In the genomic region with DNA sequence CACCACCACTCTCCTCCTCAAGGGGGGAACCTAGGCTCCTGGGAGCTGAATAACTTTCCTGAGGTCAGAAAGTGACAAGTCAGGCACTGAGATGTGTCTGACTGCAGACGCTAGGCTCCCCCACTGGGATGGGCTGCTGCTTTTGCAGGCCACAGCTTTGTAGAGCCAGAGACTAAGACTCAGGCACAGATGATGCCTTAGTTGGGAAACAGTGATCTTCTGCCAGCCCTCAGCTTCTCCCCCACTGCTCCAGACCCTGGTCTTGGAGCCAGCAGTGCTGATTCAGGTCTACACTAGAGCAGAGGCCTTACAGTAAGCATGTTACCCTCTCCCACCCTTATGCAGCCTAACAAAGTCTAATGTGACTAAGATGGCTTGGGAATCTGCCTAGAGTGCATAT, we compare ENCODE assay signal across 27 mouse cellular contexts.
DNase-seq lines count a peak whose midpoint lies in the region; ATAC-seq and TF ChIP-seq lines count a peak whose summit lies in the region.
"Had no signal": no experiment of that assay in that cellular context is flagged by ENCODE, and none has a peak within 500 bp of the region (broad histone marks: within the 10 kb centered on the region; RNA-seq: fewer than 3 reads in every experiment).

No protein-coding gene starts in this region.

- H3K9ac ChIP-seq in limb, embryonic 12.5 days (replicated peaks): no peak overlapping the region
- H3K9ac ChIP-seq in limb, embryonic 13.5 days: no peak overlapping the region
- H3K9ac ChIP-seq in intestine, postnatal 0 days (ENCODE audit: low read depth, low read length): no peak overlapping the region
- H3K9ac ChIP-seq: forebrain, embryonic 13.5 days; heart, embryonic 12.5 days; liver, postnatal 0 days had no signal

- DNase-seq in gastrocnemius, postnatal 14 days: peak; percentile 7
- DNase-seq in gastrocnemius, adult 18-20 months (ENCODE audit: low spot score): no peak
- no peak for DNase-seq in limb, embryonic 10.5 days (ENCODE audit: low spot score)
- DNase-seq in embryonic facial prominence, embryonic 10.5 days (ENCODE audit: low spot score): no peak
- DNase-seq: adrenal gland, adult 8-10 months; cerebellum, adult 2 months; cerebellum, postnatal 36 days; embryo, embryonic 11 days; heart, adult 11 months; heart, postnatal 10 days; kidney, adult 2 months; kidney, postnatal 14 days; liver, postnatal 0 days; retina, postnatal 1 day; right cerebral cortex, postnatal 25 days; spleen, adult 18-20 months had no signal

- no peaks in the 10 kb centered on the region for H3K36me3 ChIP-seq in limb, embryonic 12.5 days
- no peaks in the 10 kb centered on the region for H3K36me3 ChIP-seq in limb, embryonic 10.5 days
- H3K36me3 ChIP-seq in embryonic facial prominence, embryonic 10.5 days (replicated peaks): no peaks in the 10 kb centered on the region
- H3K36me3 ChIP-seq in limb, embryonic 13.5 days: no peaks in the 10 kb centered on the region
- H3K36me3 ChIP-seq in intestine, postnatal 0 days (ENCODE audit: control insufficient read depth, insufficient read depth): no peaks in the 10 kb centered on the region
- H3K36me3 ChIP-seq: heart, embryonic 12.5 days; midbrain, embryonic 10.5 days had no signal

- peaks cover 4% of the 10 kb centered on the region for H3K4me1 ChIP-seq in limb, embryonic 12.5 days (replicated peaks)
- H3K4me1 ChIP-seq in limb, embryonic 10.5 days: peaks cover 8% of the 10 kb centered on the region
- H3K4me1 ChIP-seq in embryonic facial prominence, embryonic 10.5 days: peaks cover 14% of the 10 kb centered on the region
- H3K4me1 ChIP-seq in limb, embryonic 13.5 days: peaks cover 10% of the 10 kb centered on the region
- no peaks in the 10 kb centered on the region for H3K4me1 ChIP-seq in intestine, postnatal 0 days (replicated peaks; ENCODE audit: control insufficient read depth, insufficient read depth, low read length)
- H3K4me1 ChIP-seq: forebrain, embryonic 13.5 days had no signal

- H3K4me2 ChIP-seq in limb, embryonic 12.5 days: no peak overlapping the region
- H3K4me2 ChIP-seq in limb, embryonic 13.5 days (replicated peaks): no peak overlapping the region
- no peak overlapping the region for H3K4me2 ChIP-seq in intestine, postnatal 0 days (replicated peaks; ENCODE audit: low read depth)
- H3K4me2 ChIP-seq: forebrain, embryonic 13.5 days; heart, embryonic 12.5 days; liver, embryonic 11.5 days had no signal

- no peak for ATAC-seq in limb, embryonic 12.5 days (ENCODE audit: insufficient number of reproducible peaks, insufficient read depth, low FRiP score, low TSS enrichment, low read depth)
- ATAC-seq in limb, embryonic 13.5 days (ENCODE audit: low FRiP score, low read depth): no peak
- no peak for ATAC-seq in intestine, postnatal 0 days
- ATAC-seq: forebrain, embryonic 13.5 days; liver, postnatal 0 days; lung, postnatal 0 days; Patski had no signal

- 0 out of 2 replicates have a peak overlapping the region, but pooled peaks have one; percentile 17 for H3K27ac ChIP-seq in limb, embryonic 12.5 days
- H3K27ac ChIP-seq in limb, embryonic 10.5 days: no peak overlapping the region; the same call in 1 of the 2 replicates
- peak overlapping the region; percentile 44; the same call in 1 of the 2 replicates for H3K27ac ChIP-seq in embryonic facial prominence, embryonic 10.5 days (replicated peaks)
- H3K27ac ChIP-seq in limb, embryonic 13.5 days: peak overlapping the region; percentile 28; the same call in 1 of the 2 replicates
- no peak overlapping the region for H3K27ac ChIP-seq in intestine, postnatal 0 days (ENCODE audit: low read depth, low read length)
- H3K27ac ChIP-seq: forebrain, embryonic 13.5 days; macrophage; midbrain, embryonic 10.5 days had no signal

- H3K27me3 ChIP-seq in limb, embryonic 12.5 days: no peaks in the 10 kb centered on the region
- no peaks in the 10 kb centered on the region for H3K27me3 ChIP-seq in limb, embryonic 10.5 days (ENCODE audit: low read depth, poor library complexity, severe bottlenecking)
- H3K27me3 ChIP-seq in embryonic facial prominence, embryonic 10.5 days (replicated peaks; ENCODE audit: low read depth, poor library complexity, severe bottlenecking): no peaks in the 10 kb centered on the region
- no peaks in the 10 kb centered on the region for H3K27me3 ChIP-seq in limb, embryonic 13.5 days
- H3K27me3 ChIP-seq in intestine, postnatal 0 days (replicated peaks; ENCODE audit: control insufficient read depth, insufficient read depth, low read length): no peaks in the 10 kb centered on the region
- H3K27me3 ChIP-seq: forebrain, embryonic 13.5 days; heart, embryonic 12.5 days; Patski had no signal

- TF ChIP-seq CTCF in intestine, postnatal 0 days (IDR thresholded peaks at IDR 0.05; ENCODE audit: low read depth): no peak

- no peaks in the 10 kb centered on the region for H3K9me3 ChIP-seq in limb, embryonic 12.5 days
- no peaks in the 10 kb centered on the region for H3K9me3 ChIP-seq in limb, embryonic 10.5 days (replicated peaks)
- no peaks in the 10 kb centered on the region for H3K9me3 ChIP-seq in embryonic facial prominence, embryonic 10.5 days
- H3K9me3 ChIP-seq in limb, embryonic 13.5 days: no peaks in the 10 kb centered on the region
- no peaks in the 10 kb centered on the region for H3K9me3 ChIP-seq in intestine, postnatal 0 days (ENCODE audit: control insufficient read depth)
- H3K9me3 ChIP-seq: forebrain, embryonic 13.5 days; heart, embryonic 12.5 days; midbrain, embryonic 10.5 days had no signal

- intact Hi-C loops in gastrocnemius, postnatal 14 days (cut with DNase I; ENCODE audit: low total_unique reads): no loop called here

- 48% methylated on average over 1 of the region's 1 CpGs for WGBS in limb, embryonic 12.5 days
- 76% methylated on average over 1 of the region's 1 CpGs for WGBS in limb, embryonic 10.5 days
- WGBS in embryonic facial prominence, embryonic 10.5 days: 56% methylated on average over 1 of the region's 1 CpGs
- WGBS in limb, embryonic 13.5 days: 38% methylated on average over 1 of the region's 1 CpGs
- 80% methylated on average over 1 of the region's 1 CpGs for WGBS in intestine, postnatal 0 days

- no peak overlapping the region for H3K4me3 ChIP-seq in limb, embryonic 12.5 days (replicated peaks)
- H3K4me3 ChIP-seq in limb, embryonic 10.5 days: no peak overlapping the region
- no peak overlapping the region for H3K4me3 ChIP-seq in embryonic facial prominence, embryonic 10.5 days
- H3K4me3 ChIP-seq in limb, embryonic 13.5 days: no peak overlapping the region
- H3K4me3 ChIP-seq in intestine, postnatal 0 days (ENCODE audit: low read depth, low read length): no peak overlapping the region
- H3K4me3 ChIP-seq: erythroblast, embryonic 14.5 days; forebrain, embryonic 13.5 days; heart, embryonic 12.5 days; midbrain, embryonic 10.5 days had no signal

Comparison
In these comparisons a context has a peak if more than half of its experiments do, and no peak if none do; other contexts are left out.
1. H3K27ac ChIP-seq: peak in limb, embryonic 12.5 days (single experiment), embryonic facial prominence, embryonic 10.5 days (single experiment) and limb, embryonic 13.5 days (single experiment); none in limb, embryonic 10.5 days (single experiment) and intestine, postnatal 0 days (single experiment).